Mouse (Mus musculus): Measurements from ENCODE around the gene Sec31a.
A peak's percentile ranks its signal among the peaks of the same experiment; 100 is the strongest.

- TF ChIP-seq CTCF (IDR thresholded peaks at IDR 0.05; ENCODE audit: low read depth) (peak; percentile 77), EP300 (IDR thresholded peaks at IDR 0.05; ENCODE audit: low read depth) (no peak)
Observed at GRCm38 (mm10) chr5:100373952-100374351, 42.1 kb downstream of the Sec31a start.

Data from liver, postnatal 0 days (tissue).